Mouse (Mus musculus) kidney, adult 2 months (tissue): Measurements from ENCODE around the gene Tmem37.

ENCODE experiments used
- CTCF ChIP-seq: fragments of 200-500 bp; conservative IDR thresholded peaks from 2 replicates; pipeline ENCODE4 v1.5.1; 2011; ENCODE audit warnings: low read depth, mild to moderate bottlenecking, control low read depth, low read length, moderate library complexity, mixed read lengths; ENCODE audit not compliant: insufficient read depth, insufficient read length
- POLR2A ChIP-seq: fragments of 200-500 bp; IDR thresholded peaks from one replicate; pipeline ENCODE4 v1.6.1; 2011; ENCODE audit warnings: low read depth, low read length, control low read depth

GRCm38 (mm10) chr1:120090880-120091570 lies 17.2 kb upstream of the Tmem37 start:
- TF ChIP-seq CTCF (no peak), POLR2A (no peak)
